Mouse (Mus musculus): ENCODE measurements around the gene Shisa5.

- TF ChIP-seq CTCF (IDR thresholded peaks at IDR 0.05; ENCODE audit: low read depth, low read length) (no peak), GATA1 (IDR thresholded peaks at IDR 0.05; ENCODE audit: borderline replicate concordance, low read length) (no peak), GATA2 (IDR thresholded peaks at IDR 0.05; ENCODE audit: borderline replicate concordance, low read depth, low read length) (no peak), POLR2AphosphoS5 (IDR thresholded peaks at IDR 0.05; ENCODE audit: insufficient replicate concordance, low read depth, low read length) (no peak), TAL1 (conservative IDR thresholded peaks at IDR 0.05; ENCODE audit: low read depth, low read length) (no peak)
Measured at GRCm38 (mm10) chr9:109038086-109038895, at the start of gene Shisa5.

Measured in G1E (cell line).